Comparison of ENCODE assay signal across 9 mouse cellular contexts in genomic region chr4:100498192-100498591, GRCm38 (mm10). TPM values are rescaled to one million over a fixed set of nuclear protein-coding genes. Genes with fewer than 3 reads are reported as not detected.
A peak's percentile ranks its signal among the peaks of the same experiment; 100 is the strongest.
DNase-seq lines count a peak whose midpoint lies in the region.
"Had no signal": no experiment of that assay in that cellular context is flagged by ENCODE, and none has a peak within 500 bp of the region (broad histone marks: within the 10 kb centered on the region; RNA-seq: fewer than 3 reads in every experiment).

No protein-coding gene starts in this region.

- intact Hi-C loops in heart, postnatal 14 days (cut with DNase I) = no loop called here
- intact Hi-C loops in heart, postnatal 25 days (cut with DNase I) = no loop called here

- DNase-seq in heart, postnatal 14 days = peak; percentile 22 to 23
- DNase-seq in heart, postnatal 25 days (ENCODE audit: low spot score) = no peak
- peak; percentile 20 for DNase-seq in thymus, postnatal 4 days
- no peak for DNase-seq in thymus, postnatal 25 days
- peak; percentile 33 for DNase-seq in embryo, embryonic 10.5 days (ENCODE audit: low spot score)
- DNase-seq in testis, postnatal 10 days (ENCODE audit: low spot score) = peak; percentile 53
- no peak for DNase-seq in thymus, postnatal 36 days

RNA-seq across cellular contexts. Expression of gene Ube2u, which starts 19.5 kb away (rescaled TPM):
- not detected for total RNA-seq in heart, postnatal 14 days (2021)
- not detected for total RNA-seq in heart, postnatal 25 days (2021)
- total RNA-seq: heart, adult 18-20 months; layer of hippocampus, postnatal 25 days had no signal

Comparison
In these comparisons a context has a peak if more than half of its experiments do, and no peak if none do; other contexts are left out.
1. DNase-seq: peak in heart, postnatal 14 days (2 of 2), thymus, postnatal 4 days (single experiment), embryo, embryonic 10.5 days (single experiment) and testis, postnatal 10 days (single experiment); none in heart, postnatal 25 days (single experiment), thymus, postnatal 25 days (single experiment) and thymus, postnatal 36 days (0 of 2).